In the genomic region with DNA sequence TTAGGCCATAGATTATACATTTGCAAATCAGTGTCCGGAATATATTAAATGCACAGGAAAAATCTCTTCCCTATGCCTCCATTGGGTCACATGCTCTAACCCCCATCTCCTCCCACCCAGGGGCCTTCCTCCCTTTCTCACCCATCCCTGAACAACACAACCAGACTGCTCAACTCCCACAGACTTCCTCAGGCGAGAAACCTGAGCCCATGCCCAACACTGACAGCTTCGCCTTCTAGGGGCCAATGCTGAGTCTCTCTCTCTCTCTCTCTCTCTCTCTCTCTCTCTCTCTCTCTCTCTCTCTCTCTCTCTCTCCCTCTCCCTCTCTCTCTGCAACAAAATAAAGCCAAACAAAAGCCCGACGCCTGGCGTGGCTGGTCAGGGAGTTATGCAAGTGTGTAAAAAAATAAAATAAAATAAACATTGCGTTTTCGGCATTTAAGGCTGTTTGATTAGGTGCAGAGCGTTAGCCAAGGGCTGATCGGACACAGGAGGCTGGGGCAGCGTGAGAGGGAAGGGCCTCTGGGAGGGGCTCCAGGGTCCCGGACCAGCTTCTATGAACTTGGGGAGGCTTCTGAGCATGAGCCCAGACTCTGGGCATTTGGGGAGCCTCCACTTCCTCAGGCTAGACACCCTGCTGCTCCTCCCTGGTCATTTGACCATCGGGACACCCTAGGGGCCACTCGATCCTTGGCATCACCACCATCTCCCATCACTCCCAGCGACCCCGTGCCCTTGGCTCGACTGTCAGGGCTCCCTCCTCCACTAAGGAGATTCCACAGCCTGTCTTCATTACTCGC, we compare ENCODE assay signal across 11 mouse cellular contexts. TPM values are rescaled to one million over a fixed set of nuclear protein-coding genes. Genes with fewer than 3 reads are reported as not detected.
DNase-seq lines count a peak whose midpoint lies in the region; ATAC-seq and TF ChIP-seq lines count a peak whose summit lies in the region.
"Had no signal": no experiment of that assay in that cellular context is flagged by ENCODE, and none has a peak within 500 bp of the region (broad histone marks: within the 10 kb centered on the region; RNA-seq: fewer than 3 reads in every experiment).

No protein-coding gene starts in this region.

- H3K27me3 ChIP-seq in embryonic facial prominence, embryonic 10.5 days (replicated peaks; ENCODE audit: low read depth, poor library complexity, severe bottlenecking): peaks cover 95% of the 10 kb centered on the region
- H3K27me3 ChIP-seq in lung, embryonic 14.5 days (ENCODE audit: insufficient read depth, low read length): peaks cover 53% of the 10 kb centered on the region

- no peaks in the 10 kb centered on the region for H3K36me3 ChIP-seq in embryonic facial prominence, embryonic 10.5 days (replicated peaks)
- H3K36me3 ChIP-seq in lung, embryonic 14.5 days (ENCODE audit: insufficient read depth): no peaks in the 10 kb centered on the region
- H3K36me3 ChIP-seq: liver, embryonic 15.5 days had no signal

- H3K4me2 ChIP-seq in lung, embryonic 14.5 days: peak overlapping the region; percentile 70
- H3K4me2 ChIP-seq: liver, embryonic 15.5 days had no signal

- 6% methylated on average over 18 of the region's 18 CpGs for WGBS in embryonic facial prominence, embryonic 10.5 days
- WGBS in lung, embryonic 14.5 days: 7% methylated on average over 18 of the region's 18 CpGs

- peak; percentile 20 to 37 for DNase-seq in heart, adult 18-20 months
- DNase-seq in heart, postnatal 4 days: no peak
- DNase-seq in left cerebral cortex, adult 18-20 months (ENCODE audit: low spot score in 2 of 2): peak; percentile 35 to 51
- no peak for DNase-seq in left cerebral cortex, postnatal 10 days (ENCODE audit: extremely low spot score in 1 of 2, low spot score in 2 of 2)
- DNase-seq in embryonic facial prominence, embryonic 10.5 days (ENCODE audit: low spot score): peak; percentile 63
- peak; percentile 58 for DNase-seq in lung, embryonic 14.5 days
- DNase-seq in thymus, postnatal 36 days: no peak
- no peak for DNase-seq in urinary bladder, postnatal 25 days (ENCODE audit: low spot score)
- DNase-seq: gastrocnemius, postnatal 36 days; thymus, postnatal 14 days had no signal

- intact Hi-C loops in left cerebral cortex, postnatal 10 days (cut with DNase I): no loop called here

- H3K4me3 ChIP-seq in embryonic facial prominence, embryonic 10.5 days: peak overlapping the region; percentile 62
- peak overlapping the region; percentile 52; the same call in 1 of the 2 replicates for H3K4me3 ChIP-seq in lung, embryonic 14.5 days (ENCODE audit: low read depth, low read length)
- H3K4me3 ChIP-seq: liver, embryonic 15.5 days had no signal

- H3K4me1 ChIP-seq in embryonic facial prominence, embryonic 10.5 days: peaks cover 61% of the 10 kb centered on the region
- H3K4me1 ChIP-seq in lung, embryonic 14.5 days (ENCODE audit: insufficient read depth): peaks cover 31% of the 10 kb centered on the region; the same call in 1 of the 2 replicates

- TF ChIP-seq CTCF in lung, embryonic 14.5 days (IDR thresholded peaks at IDR 0.05; ENCODE audit: low read depth): no peak

- no peak overlapping the region for H3K9ac ChIP-seq in lung, embryonic 14.5 days
- H3K9ac ChIP-seq: liver, embryonic 15.5 days had no signal

- H3K9me3 ChIP-seq in embryonic facial prominence, embryonic 10.5 days: no peaks in the 10 kb centered on the region
- H3K9me3 ChIP-seq in lung, embryonic 14.5 days (ENCODE audit: low read depth, low read length): no peaks in the 10 kb centered on the region
- H3K9me3 ChIP-seq: liver, embryonic 15.5 days had no signal

- peak overlapping the region; percentile 40; the same call in 1 of the 2 replicates for H3K27ac ChIP-seq in embryonic facial prominence, embryonic 10.5 days (replicated peaks)
- no peak overlapping the region for H3K27ac ChIP-seq in lung, embryonic 14.5 days (ENCODE audit: low read depth)
- H3K27ac ChIP-seq: liver, embryonic 15.5 days had no signal

- ATAC-seq in lung, embryonic 14.5 days (ENCODE audit: insufficient read depth): no peak

RNA-seq across cellular contexts. Expression of a gene that starts 1.2 kb away (rescaled TPM):
- total RNA-seq in heart, adult 18-20 months (2021): 1 to 10 TPM; 3.1 to 4.3 TPM
- total RNA-seq in heart, postnatal 4 days (2021): 1 to 10 TPM; 4.6 to 4.8 TPM
- 10 to 100 TPM; 18.9 to 24.4 TPM for total RNA-seq in left cerebral cortex, adult 18-20 months (2021)
- total RNA-seq in left cerebral cortex, postnatal 10 days (2021): 1 to 10 TPM; 3.5 to 4.1 TPM
- polyA plus RNA-seq in embryonic facial prominence, embryonic 10.5 days (2016; fragmentation: Nextera tagmentation; extraction: Ambion mirVana): 8.2 TPM in 2 replicates
- polyA plus RNA-seq in lung, embryonic 14.5 days (2014; fragmentation: Nextera tagmentation; extraction: Ambion mirVana): 12.8 and 16.0 TPM in 2 replicates

RNA-seq across cellular contexts. Expression of a gene that starts 31.3 kb away (rescaled TPM):
- 10 to 100 TPM; 28.6 to 29.2 TPM for total RNA-seq in heart, adult 18-20 months (2021)
- 10 to 100 TPM; 39.9 to 44.3 TPM for total RNA-seq in heart, postnatal 4 days (2021)
- total RNA-seq in left cerebral cortex, adult 18-20 months (2021): 10 to 100 TPM; 54.9 to 60.0 TPM
- total RNA-seq in left cerebral cortex, postnatal 10 days (2021): 10 to 100 TPM; 75.2 to 77.3 TPM
- polyA plus RNA-seq in embryonic facial prominence, embryonic 10.5 days (2016; fragmentation: Nextera tagmentation; extraction: Ambion mirVana): 93.7 and 101 TPM in 2 replicates
- polyA plus RNA-seq in lung, embryonic 14.5 days (2014; fragmentation: Nextera tagmentation; extraction: Ambion mirVana): 80.7 and 81.9 TPM in 2 replicates

RNA-seq across cellular contexts. Expression of a gene that starts 46.0 kb away (rescaled TPM):
- under 1 TPM; 0.41 to 0.57 TPM for total RNA-seq in heart, adult 18-20 months (2021)
- total RNA-seq in heart, postnatal 4 days (2021): 10 to 100 TPM; 57.9 to 58.8 TPM
- 1 to 10 TPM in 1 of 2 experiments, under 1 TPM in 1; 0.96 to 1.8 TPM for total RNA-seq in left cerebral cortex, adult 18-20 months (2021)
- 1 to 10 TPM; 4.0 to 4.4 TPM for total RNA-seq in left cerebral cortex, postnatal 10 days (2021)
- 230 and 239 TPM in 2 replicates for polyA plus RNA-seq in embryonic facial prominence, embryonic 10.5 days (2016; fragmentation: Nextera tagmentation; extraction: Ambion mirVana)
- polyA plus RNA-seq in lung, embryonic 14.5 days (2014; fragmentation: Nextera tagmentation; extraction: Ambion mirVana): 157 and 169 TPM in 2 replicates

RNA-seq across cellular contexts. Expression of a gene that starts 48.2 kb away (rescaled TPM):
- total RNA-seq in heart, adult 18-20 months (2021): 10 to 100 TPM in 1 of 2 experiments, 1 to 10 TPM in 1; 7.8 to 10.9 TPM
- total RNA-seq in heart, postnatal 4 days (2021): 10 to 100 TPM in 1 of 2 experiments, 1 to 10 TPM in 1; 8.6 to 12.0 TPM
- total RNA-seq in left cerebral cortex, adult 18-20 months (2021): 10 to 100 TPM; 17.5 to 19.3 TPM
- 10 to 100 TPM; 16.3 to 19.3 TPM for total RNA-seq in left cerebral cortex, postnatal 10 days (2021)
- polyA plus RNA-seq in embryonic facial prominence, embryonic 10.5 days (2016; fragmentation: Nextera tagmentation; extraction: Ambion mirVana): 17.6 and 18.0 TPM in 2 replicates
- polyA plus RNA-seq in lung, embryonic 14.5 days (2014; fragmentation: Nextera tagmentation; extraction: Ambion mirVana): 3.6 and 3.9 TPM in 2 replicates

Comparison
In these comparisons a context has a peak if more than half of its experiments do, and no peak if none do; other contexts are left out.
1. DNase-seq: peak in heart, adult 18-20 months (2 of 2), left cerebral cortex, adult 18-20 months (2 of 2), embryonic facial prominence, embryonic 10.5 days (single experiment) and lung, embryonic 14.5 days (single experiment); none in heart, postnatal 4 days (single experiment), left cerebral cortex, postnatal 10 days (0 of 2), thymus, postnatal 36 days (0 of 2) and urinary bladder, postnatal 25 days (single experiment).
2. RNA of a gene that starts 46.0 kb away (total RNA-seq): 57.9 to 58.8 TPM in heart, postnatal 4 days; 4.0 to 4.4 TPM in left cerebral cortex, postnatal 10 days, 0.96 to 1.8 TPM in left cerebral cortex, adult 18-20 months and 0.41 to 0.57 TPM in heart, adult 18-20 months; every median in the first group is over 10 times any median in the second.